Mouse (Mus musculus): ENCODE data around the gene Abcb8. TPM values are rescaled to one million over a fixed set of nuclear protein-coding genes. Genes with fewer than 3 reads are reported as not detected.

Abcb8 gene
- polyA plus RNA-seq, 1 experiment from 2014 or later = 42.9 TPM

DNA sequence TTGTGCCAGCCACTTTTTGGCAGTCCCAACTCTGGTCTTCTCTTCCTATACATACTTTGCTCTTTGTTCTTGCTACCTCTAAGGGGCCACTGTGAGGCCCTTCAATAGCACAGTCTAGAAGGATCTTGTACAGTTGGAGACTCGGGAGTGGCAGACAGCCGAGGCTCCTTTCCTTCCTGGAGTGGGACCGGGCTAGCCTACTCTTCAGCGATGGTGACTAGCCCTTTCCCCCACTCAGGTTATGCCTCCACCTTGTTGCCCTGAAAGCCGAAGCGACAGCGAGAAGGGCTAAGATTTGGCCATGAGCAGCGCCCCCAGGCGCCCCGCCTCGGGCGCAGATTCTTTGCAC, 33.8 kb downstream of the Abcb8 start:
- 10% methylated on average over 12 of the region's 12 CpGs for WGBS

DNA sequence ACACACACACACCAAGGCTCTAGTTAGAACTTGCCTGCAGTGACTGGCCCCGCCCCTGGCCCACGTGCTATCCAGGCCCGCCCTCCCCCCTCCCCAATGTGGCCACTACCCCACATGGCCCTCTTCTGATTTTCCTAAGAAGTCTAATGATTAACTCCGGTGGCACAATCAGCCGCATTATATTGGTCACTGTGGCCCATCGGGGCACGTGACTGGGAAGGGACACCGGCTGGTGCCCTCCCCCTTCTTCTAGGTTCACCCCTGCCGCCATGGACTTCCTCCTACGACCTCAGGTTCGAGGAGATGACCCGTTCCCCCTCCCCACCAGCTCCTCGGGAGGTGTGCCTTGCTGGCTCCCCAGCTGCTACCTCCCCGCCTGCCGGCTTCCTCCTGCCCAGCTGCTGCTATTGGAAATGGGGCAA, 34.5 kb downstream of the Abcb8 start:
- H3K9me3 ChIP-seq = no peaks in the 10 kb centered on the region
- peaks cover 45% of the 10 kb centered on the region for H3K4me1 ChIP-seq (replicated peaks)
- ATAC-seq (ENCODE audit: insufficient number of reproducible peaks, insufficient read depth, low FRiP score, low TSS enrichment, low read depth) = no peak
- H3K27ac ChIP-seq = peak overlapping the region; percentile 60; the same call in 1 of the 2 replicates
- WGBS = 2% methylated on average over 15 of the region's 15 CpGs
- H3K36me3 ChIP-seq = peaks cover 38% of the 10 kb centered on the region
- H3K27me3 ChIP-seq = no peaks in the 10 kb centered on the region
- peak overlapping the region; percentile 81 for H3K4me2 ChIP-seq
- H3K4me3 ChIP-seq (replicated peaks) = peak overlapping the region; percentile 59
- H3K9ac ChIP-seq (replicated peaks) = peak overlapping the region; percentile 44

More for the DNA sequence above, 33.8 kb downstream of the Abcb8 start:
- H3K27ac ChIP-seq = peak overlapping the region; percentile 94; the same call in 1 of the 2 replicates
- no peaks in the 10 kb centered on the region for H3K27me3 ChIP-seq
- peaks cover 52% of the 10 kb centered on the region for H3K4me1 ChIP-seq (replicated peaks)
- H3K4me2 ChIP-seq = peak overlapping the region; percentile 81
- ATAC-seq (ENCODE audit: insufficient number of reproducible peaks, insufficient read depth, low FRiP score, low TSS enrichment, low read depth) = no peak
- H3K4me3 ChIP-seq (replicated peaks) = peak overlapping the region; percentile 59
- H3K9ac ChIP-seq (replicated peaks) = peak overlapping the region; percentile 42
- H3K36me3 ChIP-seq = peaks cover 31% of the 10 kb centered on the region
- no peaks in the 10 kb centered on the region for H3K9me3 ChIP-seq

DNA sequence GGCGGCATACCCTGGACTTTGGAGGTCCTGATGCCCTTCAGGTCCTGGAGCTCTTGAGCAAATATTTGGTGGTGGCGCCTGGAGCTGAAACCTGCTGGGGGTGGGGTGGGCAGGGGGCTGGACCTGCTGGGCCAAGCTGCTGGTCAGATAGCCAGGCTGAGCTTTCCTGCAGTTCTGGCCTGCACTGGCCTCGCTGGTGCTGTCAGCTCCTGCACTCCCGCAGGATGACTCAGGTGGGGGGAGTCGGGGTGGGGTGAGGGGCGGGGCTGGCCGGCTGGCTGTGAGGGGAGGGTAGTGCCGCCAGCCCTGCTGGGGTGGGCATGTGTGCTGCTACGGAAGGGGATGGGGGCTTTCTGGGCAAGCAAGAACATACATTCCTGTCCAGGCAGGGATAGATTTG, 35.1 kb downstream of the Abcb8 start:
- Histone ChIP-seq H3K4me2 (peak overlapping the region; percentile 81), H3K4me3 (replicated peaks) (peak overlapping the region; percentile 59), H3K27me3 (no peaks in the 10 kb centered on the region), H3K27ac (peak overlapping the region; percentile 60; the same call in 1 of the 2 replicates), H3K9me3 (no peaks in the 10 kb centered on the region), H3K9ac (replicated peaks) (0 out of 2 replicates have a peak overlapping the region, but pooled peaks have one; percentile 44), H3K4me1 (replicated peaks) (peaks cover 45% of the 10 kb centered on the region), H3K36me3 (peaks cover 44% of the 10 kb centered on the region)
- WGBS = 7% methylated on average over 8 of the region's 9 CpGs
- no peak for ATAC-seq (ENCODE audit: insufficient number of reproducible peaks, insufficient read depth, low FRiP score, low TSS enrichment, low read depth)

DNA sequence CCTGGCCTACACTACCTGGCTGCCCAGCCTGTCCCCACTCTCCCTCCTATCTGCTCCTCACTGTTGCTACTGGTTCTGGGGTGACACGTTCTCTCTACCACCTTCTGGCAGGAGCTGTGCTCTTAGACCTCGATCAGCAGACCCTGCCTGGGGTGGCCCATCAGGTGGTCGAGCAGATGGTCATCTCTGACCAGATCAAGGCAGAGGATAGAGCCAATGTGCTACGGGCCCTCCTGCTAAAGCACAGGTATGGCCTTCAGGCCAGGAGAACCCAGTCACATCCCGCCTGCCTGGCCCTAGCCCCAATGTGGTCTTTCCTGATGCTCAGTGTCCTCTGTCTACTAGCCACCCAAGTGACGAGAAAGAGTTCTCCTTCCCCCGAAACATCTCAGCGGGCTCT, 40.5 kb downstream of the Abcb8 start:
- Histone ChIP-seq H3K9me3 (no peaks in the 10 kb centered on the region), H3K36me3 (peaks cover 95% of the 10 kb centered on the region)
- 86% methylated on average over 8 of the region's 8 CpGs for WGBS

DNA sequence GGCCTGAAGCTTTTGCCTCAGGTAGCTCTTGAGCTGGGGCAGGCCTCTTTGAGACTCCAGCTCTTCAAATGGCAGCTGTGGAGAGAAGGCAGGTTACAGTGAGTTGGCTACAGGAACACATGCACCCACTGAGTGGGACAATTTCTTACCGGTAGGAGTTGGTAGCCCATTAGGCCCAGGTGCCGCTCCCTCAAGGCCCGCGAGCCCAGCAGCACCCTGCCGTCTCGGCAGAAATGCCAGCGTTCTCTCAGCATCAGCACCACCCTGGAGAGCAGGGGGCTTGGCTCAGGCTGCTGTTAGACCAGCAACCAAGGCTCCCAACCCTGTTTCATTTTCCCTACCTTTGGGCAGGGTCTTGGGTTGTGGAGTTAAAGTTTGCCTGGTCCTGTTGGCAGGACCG, 47.7 kb downstream of the Abcb8 start:
- Histone ChIP-seq H3K4me3 (replicated peaks) (no peak overlapping the region), H3K4me1 (replicated peaks) (peaks cover 16% of the 10 kb centered on the region), H3K27ac (no peak overlapping the region), H3K9ac (replicated peaks) (no peak overlapping the region), H3K27me3 (no peaks in the 10 kb centered on the region), H3K4me2 (no peak overlapping the region), H3K36me3 (peaks cover 81% of the 10 kb centered on the region), H3K9me3 (no peaks in the 10 kb centered on the region)
- WGBS = 92% methylated on average over 8 of the region's 8 CpGs
- ATAC-seq (ENCODE audit: insufficient number of reproducible peaks, insufficient read depth, low FRiP score, low TSS enrichment, low read depth) = no peak

More for the DNA sequence above, 40.5 kb downstream of the Abcb8 start:
- no peak overlapping the region for H3K4me2 ChIP-seq
- no peaks in the 10 kb centered on the region for H3K27me3 ChIP-seq
- no peak overlapping the region for H3K4me3 ChIP-seq (replicated peaks)
- peaks cover 1% of the 10 kb centered on the region; the same call in 1 of the 2 replicates for H3K4me1 ChIP-seq (replicated peaks)
- no peak overlapping the region for H3K27ac ChIP-seq
- no peak for ATAC-seq (ENCODE audit: insufficient number of reproducible peaks, insufficient read depth, low FRiP score, low TSS enrichment, low read depth)
- no peak overlapping the region for H3K9ac ChIP-seq (replicated peaks)

DNA sequence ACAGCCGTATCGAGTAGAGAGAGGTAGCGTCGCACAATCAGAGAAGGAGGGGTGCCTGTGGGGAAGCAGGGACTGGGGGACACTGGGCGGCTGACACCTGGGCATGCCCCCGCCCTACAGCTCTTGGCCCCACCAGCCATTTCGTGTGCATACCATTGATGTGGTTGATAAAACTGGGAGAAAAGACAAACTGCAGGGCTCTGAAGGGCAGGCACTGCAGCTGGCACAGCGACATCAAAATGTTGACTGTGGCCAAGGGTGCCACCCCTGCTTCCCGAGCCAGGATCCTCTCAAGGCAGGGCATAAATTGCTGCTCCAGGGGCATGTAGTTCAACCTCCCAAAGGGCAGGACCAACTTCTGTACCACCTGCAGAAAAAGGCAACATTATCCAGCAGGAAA, 48.6 kb downstream of the Abcb8 start:
- no peak overlapping the region for H3K4me2 ChIP-seq
- H3K36me3 ChIP-seq = peaks cover 73% of the 10 kb centered on the region
- H3K9ac ChIP-seq (replicated peaks) = no peak overlapping the region
- no peak overlapping the region for H3K27ac ChIP-seq
- no peaks in the 10 kb centered on the region for H3K9me3 ChIP-seq
- peaks cover 16% of the 10 kb centered on the region for H3K4me1 ChIP-seq (replicated peaks)
- ATAC-seq (ENCODE audit: insufficient number of reproducible peaks, insufficient read depth, low FRiP score, low TSS enrichment, low read depth) = no peak
- no peaks in the 10 kb centered on the region for H3K27me3 ChIP-seq
- WGBS = 83% methylated on average over 9 of the region's 9 CpGs
- H3K4me3 ChIP-seq (replicated peaks) = no peak overlapping the region

DNA sequence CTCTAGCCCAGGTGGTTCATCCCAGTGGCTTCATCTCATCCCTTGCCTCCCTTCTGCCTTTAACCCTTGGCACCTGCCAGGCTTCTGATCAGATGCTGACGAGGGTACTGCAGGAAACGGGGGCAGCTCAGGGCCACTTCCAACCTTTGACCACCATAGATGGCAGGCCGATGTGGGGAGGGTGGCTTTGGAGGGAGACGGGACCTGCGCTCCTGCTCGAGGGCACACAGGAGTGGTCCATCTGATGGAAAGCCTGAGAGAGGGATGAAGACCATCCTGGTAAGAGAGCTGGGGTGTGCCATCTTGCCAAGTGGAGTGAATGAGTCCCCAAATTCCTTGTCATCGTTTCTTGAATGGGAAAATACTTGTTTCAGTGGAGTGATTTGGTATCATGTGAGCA, 49.7 kb downstream of the Abcb8 start:
- whole genome bisulfite sequencing = 93% methylated on average over 7 of the region's 7 CpGs
- no peak overlapping the region for H3K9ac ChIP-seq (replicated peaks)
- no peak for ATAC-seq (ENCODE audit: insufficient number of reproducible peaks, insufficient read depth, low FRiP score, low TSS enrichment, low read depth)
- H3K4me2 ChIP-seq = no peak overlapping the region
- H3K36me3 ChIP-seq = peaks cover 63% of the 10 kb centered on the region
- no peaks in the 10 kb centered on the region for H3K27me3 ChIP-seq
- no peaks in the 10 kb centered on the region for H3K9me3 ChIP-seq
- H3K4me3 ChIP-seq (replicated peaks) = peak overlapping the region; percentile 93; the same call in 1 of the 2 replicates
- H3K27ac ChIP-seq = no peak overlapping the region
- H3K4me1 ChIP-seq (replicated peaks) = peaks cover 20% of the 10 kb centered on the region

DNA sequence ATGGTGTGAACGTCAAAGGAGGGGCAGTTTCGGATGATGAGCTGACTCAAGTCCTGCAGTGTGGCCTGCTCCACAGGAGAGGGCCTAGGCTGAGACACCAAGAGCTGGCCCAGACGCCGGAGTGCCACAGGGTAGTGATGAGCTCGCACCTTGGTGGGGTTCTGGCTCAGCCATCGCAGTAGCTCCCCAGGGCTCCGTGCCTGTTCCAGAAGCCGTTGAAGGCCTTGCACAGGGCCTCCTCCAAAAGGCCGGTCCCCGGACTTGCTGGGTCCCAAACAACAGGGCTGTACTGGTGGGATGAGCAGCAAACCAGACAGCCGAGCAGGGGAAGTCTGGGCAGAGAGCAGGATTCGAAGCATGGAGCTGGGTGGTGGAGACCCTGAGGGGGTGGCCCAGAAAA, 50.5 kb downstream of the Abcb8 start:
- no peak overlapping the region; the same call in 1 of the 2 replicates for H3K27ac ChIP-seq

DNA sequence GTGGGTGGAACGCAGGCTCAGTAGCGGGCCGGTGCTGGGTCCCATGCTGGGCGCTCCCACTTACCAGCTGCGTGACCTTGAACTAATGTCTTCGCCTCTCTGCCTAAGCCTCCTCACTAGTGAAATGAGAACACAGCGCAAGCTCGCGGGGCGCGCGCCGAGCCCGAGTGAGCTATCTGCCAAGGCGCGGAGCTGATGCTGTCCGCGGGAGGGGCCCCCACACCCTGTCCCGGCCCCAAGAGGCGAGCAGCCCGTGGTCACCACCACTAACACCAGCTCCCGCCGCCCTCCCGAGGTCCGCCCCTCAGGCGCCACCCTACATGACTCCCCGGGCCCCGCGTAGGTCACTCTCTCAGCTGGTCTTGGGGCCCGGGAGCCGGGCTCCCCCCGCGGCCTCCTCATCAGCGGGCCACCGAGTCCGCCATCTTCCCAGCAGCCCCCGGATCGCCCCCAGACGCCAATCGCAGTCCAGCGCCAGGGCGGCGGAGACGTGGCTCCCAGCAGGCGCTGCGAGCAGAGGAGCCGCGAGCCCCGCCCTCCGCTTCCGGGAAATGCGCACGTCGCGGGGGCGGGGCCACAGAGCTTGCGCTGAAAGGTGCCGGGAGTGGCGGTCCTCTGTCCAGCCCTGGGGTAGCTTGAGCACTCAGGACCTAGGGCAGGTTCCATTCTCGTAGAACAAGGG, 51.4 kb downstream of the Abcb8 start, which contains the start of gene Fastk:
TSS of gene Fastk (minus strand) at position 542 of the 682 bp plus-strand sequence.
- peak; percentile 78 for ATAC-seq (ENCODE audit: insufficient number of reproducible peaks, insufficient read depth, low FRiP score, low TSS enrichment, low read depth)
- H3K4me2 ChIP-seq = peak within 1 kb of the TSS; percentile 94
- H3K27me3 ChIP-seq = no peaks in the 10 kb centered on the region
- peaks cover 20% of the 10 kb centered on the region for H3K4me1 ChIP-seq (replicated peaks)
- H3K4me3 ChIP-seq (replicated peaks) = peak within 1 kb of the TSS; percentile 93
- WGBS = under 1% methylated on average over 60 of the region's 60 CpGs
- H3K9me3 ChIP-seq = no peaks in the 10 kb centered on the region
- peak within 1 kb of the TSS; percentile 93 for H3K27ac ChIP-seq
- H3K36me3 ChIP-seq = peaks cover 47% of the 10 kb centered on the region
- H3K9ac ChIP-seq (replicated peaks) = peak within 1 kb of the TSS; percentile 90

More for the DNA sequence above, 50.5 kb downstream of the Abcb8 start:
- 86% methylated on average over 12 of the region's 12 CpGs for WGBS
- peak overlapping the region; percentile 90 for H3K9ac ChIP-seq (replicated peaks)
- peaks cover 20% of the 10 kb centered on the region for H3K4me1 ChIP-seq (replicated peaks)
- peak overlapping the region; percentile 93 for H3K4me3 ChIP-seq (replicated peaks)
- no peak for ATAC-seq (ENCODE audit: insufficient number of reproducible peaks, insufficient read depth, low FRiP score, low TSS enrichment, low read depth)
- no peaks in the 10 kb centered on the region for H3K27me3 ChIP-seq
- H3K36me3 ChIP-seq = peaks cover 57% of the 10 kb centered on the region
- peak overlapping the region; percentile 94 for H3K4me2 ChIP-seq
- H3K9me3 ChIP-seq = no peaks in the 10 kb centered on the region

DNA sequence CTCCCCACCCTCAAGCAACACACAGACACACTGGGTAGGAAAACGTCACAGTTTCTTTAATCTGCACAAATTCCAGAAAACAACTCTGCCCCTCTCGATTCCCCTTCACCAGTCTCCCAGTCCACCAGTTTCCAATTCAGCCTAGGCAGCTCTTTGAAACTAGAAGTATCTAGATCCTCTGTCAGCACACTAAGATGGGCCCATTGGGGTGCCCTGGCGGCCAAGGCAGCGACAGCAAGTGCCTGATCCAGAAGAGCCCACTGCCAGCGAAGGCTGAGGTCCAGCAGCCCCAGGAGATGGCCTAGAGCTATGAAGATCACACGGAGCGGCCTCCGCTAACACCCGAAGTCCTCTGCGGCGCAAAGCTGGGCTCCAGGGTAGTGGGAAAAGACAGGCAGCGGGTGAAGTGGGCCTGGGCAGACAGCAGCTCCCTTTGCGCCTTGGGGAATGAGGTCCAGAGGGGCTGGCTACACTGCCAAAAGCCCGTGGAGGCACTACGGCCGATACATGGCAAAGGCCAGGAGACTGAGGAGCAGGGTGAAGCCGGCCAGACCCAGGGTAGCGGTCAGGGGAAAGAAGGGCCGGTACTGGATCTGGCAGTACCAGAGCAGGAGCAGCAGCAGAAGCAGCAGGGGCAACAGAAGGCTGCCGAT, 52.1 kb downstream of the Abcb8 start:
- Histone ChIP-seq H3K36me3 (peaks cover 41% of the 10 kb centered on the region), H3K4me3 (replicated peaks) (peak overlapping the region; percentile 93), H3K27ac (peak overlapping the region; percentile 93), H3K4me2 (peak overlapping the region; percentile 94), H3K9ac (replicated peaks) (peak overlapping the region; percentile 90; the same call in 1 of the 2 replicates), H3K4me1 (replicated peaks) (peaks cover 20% of the 10 kb centered on the region), H3K9me3 (no peaks in the 10 kb centered on the region), H3K27me3 (no peaks in the 10 kb centered on the region)
- no peak for ATAC-seq (ENCODE audit: insufficient number of reproducible peaks, insufficient read depth, low FRiP score, low TSS enrichment, low read depth)
- WGBS = 54% methylated on average over 20 of the region's 20 CpGs

DNA sequence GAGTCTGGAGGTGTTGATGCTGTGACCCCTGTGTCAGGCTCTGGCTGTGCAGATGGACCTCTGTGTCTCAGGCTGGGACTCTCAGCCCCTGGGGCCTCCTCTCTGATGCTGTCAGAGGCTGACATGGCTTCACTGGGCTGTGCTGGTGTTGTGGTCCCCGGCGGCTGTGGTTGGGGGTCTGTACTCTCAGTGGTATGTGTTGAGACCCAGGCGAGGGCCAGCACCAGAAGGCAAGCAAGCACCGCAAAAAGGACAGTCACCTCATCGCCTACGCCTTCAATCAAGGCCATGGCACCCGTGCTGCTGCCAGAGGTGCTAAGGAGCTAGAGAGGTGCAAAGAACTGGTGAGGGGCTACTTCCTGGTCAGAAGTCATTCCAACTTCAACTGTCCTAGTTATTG, 53.2 kb downstream of the Abcb8 start:
- H3K4me1 ChIP-seq (replicated peaks) = peaks cover 27% of the 10 kb centered on the region
- peak overlapping the region; percentile 63; the same call in 1 of the 2 replicates for H3K4me3 ChIP-seq (replicated peaks)
- H3K9ac ChIP-seq (replicated peaks) = no peak overlapping the region
- no peak overlapping the region for H3K27ac ChIP-seq
- 87% methylated on average over 7 of the region's 7 CpGs for WGBS
- ATAC-seq (ENCODE audit: insufficient number of reproducible peaks, insufficient read depth, low FRiP score, low TSS enrichment, low read depth) = no peak
- H3K4me2 ChIP-seq = peak overlapping the region; percentile 72
- no peaks in the 10 kb centered on the region for H3K9me3 ChIP-seq
- no peaks in the 10 kb centered on the region for H3K27me3 ChIP-seq
- H3K36me3 ChIP-seq = peaks cover 30% of the 10 kb centered on the region
